Mouse (Mus musculus): ENCODE results near the gene Cds1.
"Not testable (repeated sequence)": the region's sequence is repeated elsewhere in the genome, so short reads cannot be mapped to it uniquely, and the experiment has no call there.

Cds1 gene

GRCm38 (mm10) chr5:101826531-101826970 is 61.6 kb downstream of the Cds1 start:
- peak in 1 of 2 experiments; percentile 57 for DNase-seq (ENCODE audit: low spot score in 2 of 2)

GRCm38 (mm10) chr5:101827477-101827876 is 62.5 kb downstream of the Cds1 start:
- DNase-seq (ENCODE audit: low spot score in 2 of 2), result no peak

GRCm38 (mm10) chr5:101828932-101829331 is 64.0 kb downstream of the Cds1 start:
- no peak for DNase-seq (ENCODE audit: low spot score in 2 of 2)

GRCm38 (mm10) chr5:101830180-101830579 is 65.2 kb downstream of the Cds1 start:
- no peak for DNase-seq (ENCODE audit: low spot score in 2 of 2)

GRCm38 (mm10) chr5:101832042-101832441 is 67.1 kb downstream of the Cds1 start:
- DNase-seq (ENCODE audit: low spot score in 2 of 2), result no peak

GRCm38 (mm10) chr5:101832991-101833390 is 68.1 kb downstream of the Cds1 start:
- no peak for DNase-seq (ENCODE audit: low spot score in 2 of 2)

GRCm38 (mm10) chr5:101833875-101834274 is 68.9 kb downstream of the Cds1 start:
- DNase-seq (ENCODE audit: low spot score in 2 of 2), result no peak

- no peak for DNase-seq (ENCODE audit: low spot score in 2 of 2)
These were observed 71.3 kb downstream of the Cds1 start for GRCm38 (mm10) chr5:101836221-101836620.

- not testable (repeated sequence) for DNase-seq (ENCODE audit: low spot score in 2 of 2)
These were observed 72.7 kb downstream of the Cds1 start for GRCm38 (mm10) chr5:101837605-101838004.

- DNase-seq (ENCODE audit: low spot score in 2 of 2), result no peak
These were observed 75.5 kb downstream of the Cds1 start for GRCm38 (mm10) chr5:101840476-101840875.

GRCm38 (mm10) chr5:101845011-101845410 is 80.1 kb downstream of the Cds1 start:
- no peak for DNase-seq (ENCODE audit: low spot score in 2 of 2)

GRCm38 (mm10) chr5:101845930-101846329 is 81.0 kb downstream of the Cds1 start:
- DNase-seq (ENCODE audit: low spot score in 2 of 2), result no peak

- no peak for DNase-seq (ENCODE audit: low spot score in 2 of 2)
These were observed 82.4 kb downstream of the Cds1 start for GRCm38 (mm10) chr5:101847323-101847722.

- DNase-seq (ENCODE audit: low spot score in 2 of 2), result no peak
These were observed 82.8 kb downstream of the Cds1 start for GRCm38 (mm10) chr5:101847762-101848161.

- DNase-seq (ENCODE audit: low spot score in 2 of 2), result no peak
These were observed 86.2 kb downstream of the Cds1 start for GRCm38 (mm10) chr5:101851133-101851532.

- DNase-seq (ENCODE audit: low spot score in 2 of 2), result no peak
These were observed 87.3 kb downstream of the Cds1 start for GRCm38 (mm10) chr5:101852116-101852680.

GRCm38 (mm10) chr5:101854100-101854499 is 89.2 kb downstream of the Cds1 start:
- no peak for DNase-seq (ENCODE audit: low spot score in 2 of 2)

GRCm38 (mm10) chr5:101854667-101855066 is 89.7 kb downstream of the Cds1 start:
- DNase-seq (ENCODE audit: low spot score in 2 of 2), result no peak

- no peak for DNase-seq (ENCODE audit: low spot score in 2 of 2)
These were observed 90.5 kb downstream of the Cds1 start for GRCm38 (mm10) chr5:101855475-101855874.

- DNase-seq (ENCODE audit: low spot score in 2 of 2), result no peak
These were observed 94.0 kb downstream of the Cds1 start for GRCm38 (mm10) chr5:101858891-101859436.

GRCm38 (mm10) chr5:101861786-101862571 is 97.0 kb downstream of the Cds1 start:
- no peak for DNase-seq (ENCODE audit: low spot score in 2 of 2)

GRCm38 (mm10) chr5:101862651-101863050 is 97.7 kb downstream of the Cds1 start:
- DNase-seq (ENCODE audit: low spot score in 2 of 2), result no peak

GRCm38 (mm10) chr5:101863946-101864345 is 99.0 kb downstream of the Cds1 start:
- DNase-seq (ENCODE audit: low spot score in 2 of 2), result no peak

All from urinary bladder, postnatal 4 days (tissue).